Mouse (Mus musculus): ENCODE measurements around the gene Atg10.
"Not testable (repeated sequence)": the region's sequence is repeated elsewhere in the genome, so short reads cannot be mapped to it uniquely, and the experiment has no call there.

The Atg10 gene

GRCm38 (mm10) chr13:90928266-90928665 lies 295.5 kb downstream of the Atg10 start:
- not testable (repeated sequence) for DNase-seq

- no peak for DNase-seq
Observed at GRCm38 (mm10) chr13:90926938-90927633, 296.7 kb downstream of the Atg10 start.

GRCm38 (mm10) chr13:90926125-90926765 lies 297.5 kb downstream of the Atg10 start:
- DNase-seq = no peak

- DNase-seq = no peak
Observed at GRCm38 (mm10) chr13:90925191-90925590, 298.6 kb downstream of the Atg10 start.

DNA sequence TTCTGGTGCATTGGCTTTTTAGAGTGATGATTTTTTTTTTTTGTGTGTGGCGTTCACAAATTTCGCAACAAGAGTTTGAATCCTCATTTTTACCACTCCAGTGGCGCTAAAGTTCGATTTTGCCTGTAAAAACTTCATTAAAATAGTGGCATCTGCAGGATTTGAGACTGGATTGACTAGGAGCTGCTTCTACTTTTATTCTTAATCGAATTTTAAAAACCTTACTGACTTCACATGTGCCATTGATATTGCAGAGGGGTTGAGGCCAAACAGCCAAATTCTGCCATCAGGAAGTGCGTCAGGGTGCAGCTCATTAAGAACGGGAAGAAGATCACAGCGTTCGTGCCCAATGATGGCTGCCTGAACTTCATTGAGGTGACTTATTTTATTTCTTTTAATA lies 299.7 kb downstream of the Atg10 start:
- no peak for DNase-seq

GRCm38 (mm10) chr13:90923617-90924016 lies 300.2 kb downstream of the Atg10 start:
- not testable (repeated sequence) for DNase-seq

- peak; percentile 76 to 83 for DNase-seq
Observed at GRCm38 (mm10) chr13:90922751-90923612, 300.8 kb downstream of the Atg10 start, which contains the start of gene Rps23. TSS of gene Rps23 (plus strand) at chr13:90922958.

- DNase-seq = no peak
Observed at GRCm38 (mm10) chr13:90914721-90915120, 309.0 kb downstream of the Atg10 start.

GRCm38 (mm10) chr13:90913675-90914192 lies 310.0 kb downstream of the Atg10 start:
- DNase-seq = no peak

GRCm38 (mm10) chr13:90912760-90913674 lies 310.8 kb downstream of the Atg10 start:
- DNase-seq = no peak

- DNase-seq = no peak
Observed at GRCm38 (mm10) chr13:90907376-90907775, 316.4 kb downstream of the Atg10 start.

DNA sequence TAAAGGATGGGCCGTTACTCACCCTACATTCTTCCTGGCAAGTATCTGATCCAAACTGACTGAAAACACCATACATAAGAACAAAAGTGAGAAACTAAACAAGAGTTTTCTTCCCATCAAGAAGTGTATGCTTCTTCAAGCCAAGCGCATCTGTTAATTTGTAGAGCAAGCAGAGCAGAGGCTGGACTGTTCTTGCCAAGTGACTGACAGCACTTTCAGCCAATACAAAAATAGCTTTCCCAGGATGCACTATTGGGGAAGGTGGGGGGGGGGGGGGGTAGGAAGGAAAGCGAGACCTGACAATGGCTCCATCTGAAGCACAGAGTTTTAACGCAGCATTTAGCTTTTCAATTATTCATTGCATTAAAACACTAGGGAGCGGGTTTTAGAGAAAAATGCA lies 318.6 kb downstream of the Atg10 start, which contains the start of gene Atp6ap1l:
TSS of gene Atp6ap1l (minus strand) at position 180 of the 400 bp plus-strand sequence.
- no peak for DNase-seq

- no peak for DNase-seq
Observed at GRCm38 (mm10) chr13:90896821-90897220, 326.9 kb downstream of the Atg10 start.

DNA sequence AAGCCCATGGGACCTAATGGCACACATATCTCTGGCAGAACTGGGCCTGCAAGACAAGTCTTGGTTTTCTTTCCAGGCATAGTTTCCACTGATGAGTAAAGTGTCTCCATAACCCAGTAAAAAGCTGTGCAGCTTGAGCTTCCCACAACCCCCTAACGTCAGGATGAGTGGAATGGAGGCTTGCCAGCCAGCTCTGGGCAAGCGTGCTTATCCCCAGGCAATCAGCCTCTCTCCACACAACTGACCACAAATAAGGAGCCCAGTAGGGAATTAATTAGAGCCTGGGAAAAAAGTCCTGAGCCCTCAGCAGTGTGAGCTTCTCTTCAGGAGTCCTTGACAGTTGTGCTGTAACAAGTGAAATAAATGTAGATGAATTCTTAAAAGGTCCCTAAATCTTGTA lies 327.7 kb downstream of the Atg10 start:
- DNase-seq = no peak

GRCm38 (mm10) chr13:90894819-90895218 lies 328.9 kb downstream of the Atg10 start:
- DNase-seq = no peak

GRCm38 (mm10) chr13:90890111-90890510 lies 333.7 kb downstream of the Atg10 start:
- DNase-seq = no peak

- peak; percentile 9 to 10 for DNase-seq
Observed at GRCm38 (mm10) chr13:90886568-90886983, 337.2 kb downstream of the Atg10 start.

DNA sequence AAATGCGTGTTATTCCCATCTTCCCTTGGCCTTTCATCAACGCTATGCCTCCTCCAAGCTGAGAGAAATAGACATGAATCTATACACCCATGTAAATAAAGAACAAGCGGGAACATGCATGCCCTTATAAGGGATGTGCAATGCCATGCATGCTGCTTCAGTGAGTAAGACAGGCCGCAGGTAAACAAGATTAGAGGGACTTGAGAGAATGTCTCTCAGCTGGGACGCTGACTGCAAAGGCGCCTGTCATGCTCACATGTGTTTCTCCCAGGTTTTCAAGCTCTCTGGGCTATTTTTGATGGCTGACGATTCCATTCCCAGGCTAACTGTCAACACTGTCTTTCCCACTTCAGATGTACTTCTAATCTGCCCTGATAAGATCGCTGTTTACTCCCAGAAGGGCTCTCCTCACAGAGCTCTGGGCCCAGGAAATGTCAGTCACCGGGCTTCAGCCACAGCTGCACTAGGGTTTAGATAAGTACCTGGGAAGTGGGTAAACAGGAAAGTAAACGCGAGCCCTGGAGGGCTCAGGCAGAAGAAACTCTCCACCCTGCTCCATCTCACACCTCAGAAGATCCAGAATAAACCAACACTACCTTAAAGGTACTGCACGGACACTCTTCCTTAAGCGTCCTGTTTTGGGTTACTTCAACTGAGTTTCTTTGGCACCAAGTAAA lies 337.8 kb downstream of the Atg10 start:
- DNase-seq = no peak

All from thymus, adult 18-20 months (tissue).